Mouse (Mus musculus) MEL (cell line): ENCODE measurements around the gene Poldip2. TPM values are rescaled to one million over a fixed set of nuclear protein-coding genes. Genes with fewer than 3 reads are reported as not detected.

Source experiments
- DNase-seq: peaks from one replicate; pipeline ENCODE4 v3.0.0; 2011; ENCODE audit warnings: low read depth, low spot score
- H3K27ac ChIP-seq: 2 replicates; pipeline ENCODE4 v1.5.1; 2012; ENCODE audit warnings: low read depth, mild to moderate bottlenecking, control low read depth, low read length, moderate library complexity; ENCODE audit not compliant: control insufficient read depth
- H3K27me3 ChIP-seq, 2 experiments: fragments of 150-350 bp in 1 of 2; sonication (generic) in 1 of 2; 2 replicates each; pipeline ENCODE4 v1.6.1; 2012; ENCODE audit warnings: low read length in 2 of 2, mild to moderate bottlenecking in 2 of 2, improper control_type of control experiment in 1 of 2, moderate library complexity in 1 of 2; ENCODE audit not compliant: insufficient read depth in 2 of 2, control insufficient read depth in 1 of 2
- H3K36me3 ChIP-seq, 2 experiments: 2 replicates each; pipeline ENCODE4 v1.6.1; 2012 to 2014; ENCODE audit warnings: low read length in 2 of 2, improper control_type of control experiment in 1 of 2, inconsistent platforms in 1 of 2, mild to moderate bottlenecking in 1 of 2; ENCODE audit not compliant: insufficient read depth in 2 of 2, control insufficient read depth in 1 of 2
- H3K4me1 ChIP-seq, 2 experiments: fragments of 150-350 bp in 1 of 2; sonication (generic) in 1 of 2; 2 replicates each; pipeline ENCODE4 v1.6.1; 2012; ENCODE audit warnings: low read length in 2 of 2, improper control_type of control experiment in 1 of 2, mild to moderate bottlenecking in 1 of 2; ENCODE audit not compliant: insufficient read depth in 2 of 2, control insufficient read depth in 1 of 2
- H3K4me3 ChIP-seq, 2 experiments: fragments of 150-350 bp in 1 of 2; sonication (generic) in 1 of 2; 2 replicates each; pipeline ENCODE4 v1.5.1; 2012; ENCODE audit warnings: low read depth in 2 of 2, low read length in 2 of 2, mild to moderate bottlenecking in 2 of 2, moderate library complexity in 2 of 2, control low read depth in 1 of 2, improper control_type of control experiment in 1 of 2; ENCODE audit not compliant: control insufficient read depth in 1 of 2, insufficient read depth in 1 of 2
- H3K79me2 ChIP-seq: 2 replicates; pipeline ENCODE4 v1.6.1; 2012; ENCODE audit warnings: mild to moderate bottlenecking, low read length, moderate library complexity; ENCODE audit not compliant: control insufficient read depth, poor library complexity, insufficient read depth
- H3K9ac ChIP-seq: 2 replicates; pipeline ENCODE4 v1.6.1; 2012; ENCODE audit warnings: low read depth, mild to moderate bottlenecking, control low read depth, low read length, moderate library complexity; ENCODE audit not compliant: control insufficient read depth, poor library complexity, severe bottlenecking
- H3K9me3 ChIP-seq: fragments of 150-350 bp; sonication (generic); replicated peaks from 2 replicates; pipeline ENCODE4 v1.6.1; 2012; ENCODE audit warnings: mild to moderate bottlenecking, low read length, improper control_type of control experiment, moderate library complexity; ENCODE audit not compliant: insufficient read depth
- BHLHE40 ChIP-seq: IDR thresholded peaks from 2 replicates; pipeline ENCODE4 v1.6.1; 2012; ENCODE audit warnings: low read depth, mild to moderate bottlenecking, inconsistent platforms, low read length, improper control_type of control experiment, borderline replicate concordance
- CHD1 ChIP-seq: IDR thresholded peaks from 2 replicates; pipeline ENCODE4 v1.6.1; 2012; ENCODE audit warnings: low read depth, mild to moderate bottlenecking, inconsistent platforms, low read length, improper control_type of control experiment
- ELF1 ChIP-seq: IDR thresholded peaks from 2 replicates; pipeline ENCODE4 v1.6.1; 2014; ENCODE audit warnings: low read depth, mild to moderate bottlenecking, inconsistent platforms, low read length, improper control_type of control experiment, moderate library complexity
- EP300 ChIP-seq, 2 experiments: IDR thresholded peaks; 2 replicates each; pipeline ENCODE4 v1.6.1; 2011; ENCODE audit warnings: improper control_type of control experiment in 2 of 2, low read length in 2 of 2, low read depth in 1 of 2, mild to moderate bottlenecking in 1 of 2
- ETS1 ChIP-seq: IDR thresholded peaks from 2 replicates; pipeline ENCODE4 v1.6.1; 2012; ENCODE audit warnings: low read depth, mild to moderate bottlenecking, inconsistent platforms, low read length, improper control_type of control experiment, moderate library complexity
- GATA1 ChIP-seq: IDR thresholded peaks from 2 replicates; pipeline ENCODE4 v1.6.1; 2011; ENCODE audit warnings: low read depth, low read length, improper control_type of control experiment
- HCFC1 ChIP-seq: IDR thresholded peaks from 2 replicates; pipeline ENCODE4 v1.6.1; 2012; ENCODE audit warnings: low read depth, mild to moderate bottlenecking, inconsistent platforms, low read length, improper control_type of control experiment, moderate library complexity
- JUND ChIP-seq: IDR thresholded peaks from 2 replicates; pipeline ENCODE4 v1.6.1; 2011; ENCODE audit warnings: low read depth, mild to moderate bottlenecking, improper control_type of control experiment, low read length
- MAFK ChIP-seq: IDR thresholded peaks from 2 replicates; pipeline ENCODE4 v1.6.1; 2011; ENCODE audit warnings: low read depth, mild to moderate bottlenecking, low read length, improper control_type of control experiment, borderline replicate concordance
- MAZ ChIP-seq: IDR thresholded peaks from 2 replicates; pipeline ENCODE4 v1.6.1; 2012; ENCODE audit warnings: low read depth, mild to moderate bottlenecking, inconsistent platforms, low read length, improper control_type of control experiment
- MEF2A ChIP-seq: IDR thresholded peaks from 2 replicates; pipeline ENCODE4 v1.6.1; 2014; ENCODE audit warnings: low read depth, mild to moderate bottlenecking, inconsistent platforms, low read length, improper control_type of control experiment; ENCODE audit not compliant: poor library complexity, insufficient replicate concordance, severe bottlenecking; ENCODE audit errors: extremely low read depth
- MYC ChIP-seq: IDR thresholded peaks from 2 replicates; pipeline ENCODE4 v1.6.1; 2011; ENCODE audit warnings: low read depth, mild to moderate bottlenecking, low read length, improper control_type of control experiment, moderate library complexity
- NELFE ChIP-seq: IDR thresholded peaks from 2 replicates; pipeline ENCODE4 v1.6.1; 2011; ENCODE audit warnings: low read depth, low read length, improper control_type of control experiment
- POLR2A ChIP-seq, 2 experiments: IDR thresholded peaks; 2 replicates each; pipeline ENCODE4 v1.6.1; 2011 to 2012; ENCODE audit warnings: low read length in 2 of 2, mild to moderate bottlenecking in 2 of 2, control low read depth in 1 of 2, improper control_type of control experiment in 1 of 2, low read depth in 1 of 2, moderate library complexity in 1 of 2; ENCODE audit not compliant: control insufficient read depth in 1 of 2, insufficient read depth in 1 of 2, poor library complexity in 1 of 2
- POLR2AphosphoS2 ChIP-seq: IDR thresholded peaks from 2 replicates; pipeline ENCODE4 v1.6.1; 2011; ENCODE audit warnings: low read length, improper control_type of control experiment
- POLR2AphosphoS5 ChIP-seq: IDR thresholded peaks from 2 replicates; pipeline ENCODE4 v1.6.1; 2012; ENCODE audit warnings: low read depth, borderline replicate concordance, mild to moderate bottlenecking, inconsistent platforms, low read length, moderate library complexity, mixed read lengths
- RAD21 ChIP-seq: IDR thresholded peaks from 2 replicates; pipeline ENCODE4 v1.6.1; 2011; ENCODE audit warnings: mild to moderate bottlenecking, low read depth, low read length, improper control_type of control experiment
- RCOR1 ChIP-seq: IDR thresholded peaks from 2 replicates; pipeline ENCODE4 v1.6.1; 2012; ENCODE audit warnings: low read depth, mild to moderate bottlenecking, inconsistent platforms, low read length, improper control_type of control experiment
- SIN3A ChIP-seq: IDR thresholded peaks from 2 replicates; pipeline ENCODE4 v1.6.1; 2012; ENCODE audit warnings: low read length, improper control_type of control experiment, inconsistent platforms
- SMC3 ChIP-seq: IDR thresholded peaks from 2 replicates; pipeline ENCODE4 v1.6.1; 2011; ENCODE audit warnings: low read depth, low read length, improper control_type of control experiment
- TAL1 ChIP-seq: IDR thresholded peaks from 2 replicates; pipeline ENCODE4 v1.6.1; 2012; ENCODE audit warnings: mild to moderate bottlenecking, inconsistent platforms, low read length, moderate library complexity, mixed read lengths
- TBP ChIP-seq: IDR thresholded peaks from 2 replicates; pipeline ENCODE4 v1.8.0; 2011; ENCODE audit warnings: low read depth, low read length, improper control_type of control experiment
- UBTF ChIP-seq: IDR thresholded peaks from 2 replicates; pipeline ENCODE4 v1.6.1; 2012; ENCODE audit warnings: low read depth, mild to moderate bottlenecking, inconsistent platforms, low read length, improper control_type of control experiment, moderate library complexity, borderline replicate concordance; ENCODE audit not compliant: insufficient read depth
- USF1 ChIP-seq: IDR thresholded peaks from 2 replicates; pipeline ENCODE4 v1.6.1; 2014; ENCODE audit warnings: low read depth, mild to moderate bottlenecking, inconsistent platforms, low read length, improper control_type of control experiment, moderate library complexity
- USF2 ChIP-seq, 2 experiments: IDR thresholded peaks; 2 replicates each; pipeline ENCODE4 v1.6.1; 2011 to 2012; ENCODE audit warnings: improper control_type of control experiment in 2 of 2, low read length in 2 of 2, borderline replicate concordance in 1 of 2, inconsistent platforms in 1 of 2, low read depth in 1 of 2, mild to moderate bottlenecking in 1 of 2; ENCODE audit not compliant: insufficient read depth in 1 of 2
- ZC3H11A ChIP-seq: IDR thresholded peaks from 2 replicates; pipeline ENCODE4 v1.6.1; 2012; ENCODE audit warnings: low read depth, mild to moderate bottlenecking, inconsistent platforms, low read length, improper control_type of control experiment
- ZMIZ1 ChIP-seq: IDR thresholded peaks from 2 replicates; pipeline ENCODE4 v1.6.1; 2012; ENCODE audit warnings: low read depth, mild to moderate bottlenecking, inconsistent platforms, low read length, improper control_type of control experiment, moderate library complexity
- polyA plus RNA-seq, 2 experiments: library from polyadenylated mRNA; stranded (reverse) in 1 of 2; unstranded in 1 of 2; fragments of >175 nt in 1 of 2; fragments of >200 nt in 1 of 2; gene quantifications; 2 replicates each; pipeline versions ENCODE4 v1.2.1 to v1.2.4; 2012; ENCODE audit warnings: low replicate concordance in 2 of 2, low read depth in 1 of 2; ENCODE audit not compliant: insufficient read length in 2 of 2, insufficient read depth in 1 of 2, missing spikeins in 1 of 2
- total RNA-seq: library from RNA; depleted of rRNA; stranded (reverse); fragments of 300-350 nt; gene quantifications from 2 replicates; pipeline ENCODE4 v1.2.3, GENCODE M21; 2012

Gene Poldip2
- total and polyA plus RNA-seq, 3 experiments = 166 to 260 (median 182) TPM

GRCm38 (mm10) chr11:78518931-78519330 is 6.9 kb downstream of the Poldip2 start:
- no peaks in the 10 kb centered on the region for H3K9me3 ChIP-seq
- H3K36me3 ChIP-seq = peaks cover 2 to 24% of the 10 kb centered on the region in 2 experiments
- no peak for DNase-seq
- H3K79me2 ChIP-seq = no peaks in the 10 kb centered on the region
- H3K4me1 ChIP-seq = peaks cover 0 to 5% of the 10 kb centered on the region in 2 experiments; a peak in 1 of 4 replicates
- no peak overlapping the region for H3K4me3 ChIP-seq
- H3K9ac ChIP-seq = no peak overlapping the region
- H3K27me3 ChIP-seq = no peaks in the 10 kb centered on the region
- TF ChIP-seq BHLHE40 = no peak
- TF ChIP-seq ZMIZ1 = no peak
- TF ChIP-seq TBP = no peak
- no peak for TF ChIP-seq TAL1
- no peak for TF ChIP-seq GATA1
- TF ChIP-seq MEF2A = no peak
- no peak for TF ChIP-seq RCOR1
- no peak for TF ChIP-seq MYC
- H3K27ac ChIP-seq = no peak overlapping the region

- H3K27me3 ChIP-seq = no peaks in the 10 kb centered on the region
- peaks cover 0 to 10% of the 10 kb centered on the region in 2 experiments; a peak in 2 of 4 replicates for H3K36me3 ChIP-seq
These were observed 9.9 kb downstream of the Poldip2 start for GRCm38 (mm10) chr11:78521880-78522279.

GRCm38 (mm10) chr11:78522481-78522997 is 10.5 kb downstream of the Poldip2 start:
- Histone ChIP-seq H3K27ac (no peak overlapping the region), H3K4me1 (no peaks in the 10 kb centered on the region), H3K9ac (no peak overlapping the region), H3K79me2 (no peaks in the 10 kb centered on the region), H3K27me3 (no peaks in the 10 kb centered on the region), H3K4me3 (no peak overlapping the region), H3K9me3 (no peaks in the 10 kb centered on the region), H3K36me3 (peaks cover 0 to 9% of the 10 kb centered on the region in 2 experiments; a peak in 2 of 4 replicates)
- peak; percentile 68 for DNase-seq
- TF ChIP-seq RCOR1 = peak; percentile 18; the same call in 1 of the 2 replicates
- TF ChIP-seq CHD1 = no peak
- no peak for TF ChIP-seq MEF2A
- TF ChIP-seq UBTF = no peak
- TF ChIP-seq EP300 (IDR thresholded peaks at IDR 0.05; ENCODE audit: low read depth in 1 of 2, low read length in 2 of 2) = no peak
- TF ChIP-seq USF1 = no peak
- TF ChIP-seq POLR2AphosphoS5 = no peak
- no peak for TF ChIP-seq SIN3A
- no peak for TF ChIP-seq MAZ
- peak; percentile 68 for TF ChIP-seq RAD21
- TF ChIP-seq HCFC1 = no peak
- no peak for TF ChIP-seq NELFE
- no peak for TF ChIP-seq GATA1
- peak; percentile 41 for TF ChIP-seq ZC3H11A

More at GRCm38 (mm10) chr11:78521880-78522279, 9.9 kb downstream of the Poldip2 start:
- H3K9me3 ChIP-seq = no peaks in the 10 kb centered on the region
- no peaks in the 10 kb centered on the region for H3K4me1 ChIP-seq
- H3K9ac ChIP-seq = no peak overlapping the region
- no peak for DNase-seq
- TF ChIP-seq MEF2A (no peak), MAFK (no peak), SMC3 (no peak), MAZ (no peak), POLR2AphosphoS2 (no peak), USF1 (no peak), POLR2A (IDR thresholded peaks at IDR 0.05; ENCODE audit: control insufficient read depth in 1 of 2, insufficient read depth in 1 of 2, low read depth in 1 of 2, low read length in 2 of 2, poor library complexity in 1 of 2) (no peak), RAD21 (no peak), ELF1 (no peak), ZC3H11A (no peak), JUND (no peak), SIN3A (no peak), TAL1 (no peak), GATA1 (no peak), ETS1 (no peak), NELFE (no peak), USF2 (IDR thresholded peaks at IDR 0.05; ENCODE audit: borderline replicate concordance in 1 of 2, insufficient read depth in 1 of 2, low read depth in 1 of 2, low read length in 2 of 2) (no peak)
- TF ChIP-seq, all 39 proteins: peak for 0
- no peaks in the 10 kb centered on the region for H3K79me2 ChIP-seq
- H3K27ac ChIP-seq = no peak overlapping the region
- no peak overlapping the region for H3K4me3 ChIP-seq
